In the genomic region with DNA sequence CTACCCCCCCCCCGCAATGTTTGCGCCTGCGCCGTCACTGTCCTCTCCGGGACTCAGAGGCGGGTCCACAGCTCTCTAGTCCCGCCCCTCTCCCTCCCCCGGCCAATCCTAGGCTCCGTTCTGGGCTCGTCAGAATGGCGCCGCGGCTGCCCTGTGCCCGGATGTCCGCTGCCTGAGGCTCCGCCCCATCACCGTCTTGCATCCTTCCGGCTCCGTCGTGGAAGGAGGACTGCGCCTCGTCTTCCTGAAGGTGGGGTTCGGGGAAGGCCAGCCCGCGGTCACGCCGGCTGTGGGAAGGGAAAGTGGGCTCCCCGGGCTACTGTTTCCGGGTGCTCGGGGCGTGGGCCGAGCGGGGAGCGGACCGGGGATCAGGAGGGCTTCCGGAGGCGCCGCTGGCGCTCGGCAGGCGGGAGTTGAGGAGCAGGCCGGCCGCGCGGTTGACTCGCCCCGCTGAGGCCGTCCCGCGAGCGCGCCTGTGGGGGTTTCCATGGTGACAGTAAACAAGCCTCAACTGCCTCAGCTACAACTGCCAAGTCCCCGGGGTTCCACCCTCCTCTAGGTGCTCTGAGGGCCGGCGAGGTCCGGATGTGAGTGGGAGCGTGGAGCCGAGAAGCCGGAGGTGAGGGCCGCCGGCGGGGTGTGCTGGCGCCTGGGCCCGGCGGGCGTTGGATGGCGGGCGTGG, we compare ENCODE assay signal across 7 mouse cellular contexts. TPM values are rescaled to one million over a fixed set of nuclear protein-coding genes. Genes with fewer than 3 reads are reported as not detected.
A peak's percentile ranks its signal among the peaks of the same experiment; 100 is the strongest.
DNase-seq lines count a peak whose midpoint lies in the region; ATAC-seq and TF ChIP-seq lines count a peak whose summit lies in the region.

No protein-coding gene starts in this region.

- H3K36me3 ChIP-seq in embryonic facial prominence, embryonic 12.5 days, result no peaks in the 10 kb centered on the region
- H3K36me3 ChIP-seq in kidney, adult 2 months (ENCODE audit: control insufficient read depth, insufficient read depth, low read length), result no peaks in the 10 kb centered on the region
- H3K36me3 ChIP-seq in limb, embryonic 12.5 days, result no peaks in the 10 kb centered on the region
- H3K36me3 ChIP-seq in midbrain, embryonic 15.5 days (replicated peaks), result no peaks in the 10 kb centered on the region
- H3K36me3 ChIP-seq in spleen, adult 2 months (ENCODE audit: control insufficient read depth, insufficient read depth, low read length), result no peaks in the 10 kb centered on the region

- WGBS in embryonic facial prominence, embryonic 12.5 days, result under 1% methylated on average over 62 of the region's 68 CpGs
- WGBS in kidney, adult 2 months, result under 1% methylated on average over 65 of the region's 68 CpGs
- under 1% methylated on average over 66 of the region's 68 CpGs for WGBS in limb, embryonic 12.5 days
- WGBS in midbrain, embryonic 15.5 days, result under 1% methylated on average over 65 of the region's 68 CpGs
- WGBS in spleen, adult 2 months, result under 1% methylated on average over 60 of the region's 68 CpGs

- H3K4me1 ChIP-seq in embryonic facial prominence, embryonic 12.5 days, result peaks cover 23% of the 10 kb centered on the region
- H3K4me1 ChIP-seq in kidney, adult 2 months (ENCODE audit: control insufficient read depth, insufficient read depth, low read length), result peaks cover 13% of the 10 kb centered on the region
- H3K4me1 ChIP-seq in limb, embryonic 12.5 days (replicated peaks), result peaks cover 24% of the 10 kb centered on the region
- H3K4me1 ChIP-seq in midbrain, embryonic 15.5 days, result peaks cover 26% of the 10 kb centered on the region
- peaks cover 5% of the 10 kb centered on the region for H3K4me1 ChIP-seq in spleen, adult 2 months (ENCODE audit: control insufficient read depth, insufficient read depth, insufficient read length)

- TF ChIP-seq CTCF in kidney, adult 2 months (conservative IDR thresholded peaks at IDR 0.05; ENCODE audit: insufficient read depth, insufficient read length, low read depth, low read length), result no peak
- no peak for TF ChIP-seq CTCF in spleen, adult 2 months (IDR thresholded peaks at IDR 0.05; ENCODE audit: extremely low read depth, insufficient read depth, insufficient read length, insufficient replicate concordance)

- H3K9ac ChIP-seq in embryonic facial prominence, embryonic 12.5 days, result peak overlapping the region; percentile 98
- peak overlapping the region; percentile 95 for H3K9ac ChIP-seq in limb, embryonic 12.5 days (replicated peaks)
- peak overlapping the region; percentile 68 for H3K9ac ChIP-seq in midbrain, embryonic 15.5 days

- peak overlapping the region; percentile 96 for H3K27ac ChIP-seq in embryonic facial prominence, embryonic 12.5 days
- peak overlapping the region; percentile 85 for H3K27ac ChIP-seq in kidney, adult 2 months (ENCODE audit: insufficient read depth, low read depth, low read length)
- H3K27ac ChIP-seq in limb, embryonic 12.5 days, result peak overlapping the region; percentile 95
- peak overlapping the region; percentile 94 for H3K27ac ChIP-seq in midbrain, embryonic 15.5 days
- H3K27ac ChIP-seq in spleen, adult 2 months (ENCODE audit: insufficient read depth, low read length), result peak overlapping the region; percentile 99

- DNase-seq in adrenal gland, postnatal 25 days, result peak; percentile 95
- DNase-seq in heart, adult 18-20 months, result peak; percentile 97 to 99
- peak; percentile 99 for DNase-seq in kidney, adult 2 months
- peak; percentile 96 to 97 for DNase-seq in spleen, adult 2 months (ENCODE audit: low read depth in 1 of 2, low spot score in 2 of 2)

- H3K9me3 ChIP-seq in embryonic facial prominence, embryonic 12.5 days, result no peaks in the 10 kb centered on the region
- H3K9me3 ChIP-seq in limb, embryonic 12.5 days, result no peaks in the 10 kb centered on the region
- no peaks in the 10 kb centered on the region for H3K9me3 ChIP-seq in midbrain, embryonic 15.5 days

- peak overlapping the region; percentile 100 for H3K4me3 ChIP-seq in embryonic facial prominence, embryonic 12.5 days
- peak overlapping the region; percentile 99 for H3K4me3 ChIP-seq in kidney, adult 2 months (ENCODE audit: insufficient read depth, low read depth, low read length)
- H3K4me3 ChIP-seq in limb, embryonic 12.5 days (replicated peaks), result peak overlapping the region; percentile 99
- peak overlapping the region; percentile 71 for H3K4me3 ChIP-seq in midbrain, embryonic 15.5 days
- peak overlapping the region; percentile 82 for H3K4me3 ChIP-seq in spleen, adult 2 months (ENCODE audit: extremely low read depth, insufficient read depth, insufficient read length)

- H3K4me2 ChIP-seq in embryonic facial prominence, embryonic 12.5 days (replicated peaks), result peak overlapping the region; percentile 69
- H3K4me2 ChIP-seq in limb, embryonic 12.5 days, result peak overlapping the region; percentile 82
- peak overlapping the region; percentile 100 for H3K4me2 ChIP-seq in midbrain, embryonic 15.5 days

- peak; percentile 97 for ATAC-seq in embryonic facial prominence, embryonic 12.5 days (ENCODE audit: insufficient number of reproducible peaks, insufficient read depth, low FRiP score, low TSS enrichment)
- peak; percentile 94 for ATAC-seq in limb, embryonic 12.5 days (ENCODE audit: insufficient number of reproducible peaks, insufficient read depth, low FRiP score, low TSS enrichment, low read depth)
- peak; percentile 99 for ATAC-seq in midbrain, embryonic 15.5 days (replicated peaks)

- no peaks in the 10 kb centered on the region for H3K27me3 ChIP-seq in embryonic facial prominence, embryonic 12.5 days
- no peaks in the 10 kb centered on the region for H3K27me3 ChIP-seq in kidney, adult 2 months (replicated peaks; ENCODE audit: control insufficient read depth, insufficient read depth, low read length)
- H3K27me3 ChIP-seq in limb, embryonic 12.5 days, result no peaks in the 10 kb centered on the region
- H3K27me3 ChIP-seq in midbrain, embryonic 15.5 days (replicated peaks), result no peaks in the 10 kb centered on the region
- no peaks in the 10 kb centered on the region for H3K27me3 ChIP-seq in spleen, adult 2 months (ENCODE audit: control insufficient read depth, insufficient read depth, low read length)

- TF ChIP-seq POLR2A in kidney, adult 2 months (IDR thresholded peaks at IDR 0.05; ENCODE audit: low read depth, low read length), result peak; percentile 49
- TF ChIP-seq POLR2A in spleen, adult 2 months (IDR thresholded peaks at IDR 0.05; ENCODE audit: low read depth, low read length), result peak; percentile 89

RNA-seq across cellular contexts. Expression of a gene that starts 6.6 kb away (rescaled TPM):
- 333 and 372 TPM in 2 replicates for total RNA-seq in adrenal gland, postnatal 25 days (2021)
- polyA plus RNA-seq in embryonic facial prominence, embryonic 12.5 days (2016; fragmentation: Nextera tagmentation; extraction: Ambion mirVana), result 659 and 677 TPM in 2 replicates
- total RNA-seq in heart, adult 18-20 months (2021), result 100 to 1,000 TPM; 193 to 194 TPM
- polyA plus RNA-seq in kidney, adult 2 months (2012; rRNA removed), result 98.5 and 142 TPM in 2 replicates
- polyA plus RNA-seq in limb, embryonic 12.5 days (2016; fragmentation: Nextera tagmentation; extraction: Ambion mirVana), result 726 and 742 TPM in 2 replicates
- 258 and 279 TPM in 2 replicates for polyA plus RNA-seq in midbrain, embryonic 15.5 days (2015; fragmentation: Nextera tagmentation; extraction: Ambion mirVana)
- 141 and 143 TPM in 2 replicates for polyA plus RNA-seq in spleen, adult 2 months (2012; rRNA removed)

RNA-seq across cellular contexts. Expression of a gene that starts 30.8 kb away (rescaled TPM):
- not detected in 2 replicates for total RNA-seq in adrenal gland, postnatal 25 days (2021)
- polyA plus RNA-seq in embryonic facial prominence, embryonic 12.5 days (2016; fragmentation: Nextera tagmentation; extraction: Ambion mirVana), result 2.2 and 3.7 TPM in 2 replicates
- total RNA-seq in heart, adult 18-20 months (2021), result not detected
- 196 and 213 TPM in 2 replicates for polyA plus RNA-seq in kidney, adult 2 months (2012; rRNA removed)
- 2.2 and 3.1 TPM in 2 replicates for polyA plus RNA-seq in limb, embryonic 12.5 days (2016; fragmentation: Nextera tagmentation; extraction: Ambion mirVana)
- polyA plus RNA-seq in midbrain, embryonic 15.5 days (2015; fragmentation: Nextera tagmentation; extraction: Ambion mirVana), result 2.8 and 4.7 TPM in 2 replicates
- polyA plus RNA-seq in spleen, adult 2 months (2012; rRNA removed), result not detected in 2 replicates

RNA-seq across cellular contexts. Expression of a gene that starts 44.8 kb away (rescaled TPM):
- total RNA-seq in adrenal gland, postnatal 25 days (2021), result 3.0 and 4.3 TPM in 2 replicates
- 15.7 and 19.2 TPM in 2 replicates for polyA plus RNA-seq in embryonic facial prominence, embryonic 12.5 days (2016; fragmentation: Nextera tagmentation; extraction: Ambion mirVana)
- total RNA-seq in heart, adult 18-20 months (2021), result under 1 TPM; 0.17 to 0.18 TPM
- polyA plus RNA-seq in kidney, adult 2 months (2012; rRNA removed), result 1.5 and 2.0 TPM in 2 replicates
- polyA plus RNA-seq in limb, embryonic 12.5 days (2016; fragmentation: Nextera tagmentation; extraction: Ambion mirVana), result 15.8 and 16.1 TPM in 2 replicates
- 14.4 and 16.5 TPM in 2 replicates for polyA plus RNA-seq in midbrain, embryonic 15.5 days (2015; fragmentation: Nextera tagmentation; extraction: Ambion mirVana)
- 1.4 and 1.9 TPM in 2 replicates for polyA plus RNA-seq in spleen, adult 2 months (2012; rRNA removed)

Comparison
In these comparisons a context has a peak if more than half of its experiments do, and no peak if none do; other contexts are left out.
1. Peak in every context shown above with its lines: DNase-seq, ATAC-seq, H3K4me3 ChIP-seq and H3K27ac ChIP-seq.
2. RNA of a gene that starts 30.8 kb away (polyA plus RNA-seq): 196 to 213 TPM in kidney, adult 2 months; 2.8 to 4.7 TPM in midbrain, embryonic 15.5 days, 2.2 to 3.1 TPM in limb, embryonic 12.5 days, 2.2 to 3.7 TPM in embryonic facial prominence, embryonic 12.5 days and not detected in spleen, adult 2 months; every median in the first group is over 10 times any median in the second.